Mouse (Mus musculus): ENCODE results near the gene Kri1. TPM values are rescaled to one million over a fixed set of nuclear protein-coding genes. Genes with fewer than 3 reads are reported as not detected.

Kri1 gene
- polyA plus RNA-seq, 1 experiment from 2014 or later: 13.2 TPM

- peak overlapping the region; percentile 93 for H3K4me2 ChIP-seq (ENCODE audit: low read depth, low read length)
- peaks cover 21% of the 10 kb centered on the region for H3K4me1 ChIP-seq (ENCODE audit: control insufficient read depth, insufficient read depth, low read length)
- no peaks in the 10 kb centered on the region for H3K36me3 ChIP-seq (ENCODE audit: control insufficient read depth, insufficient read depth, low read length)
- peaks cover 50% of the 10 kb centered on the region for H3K27me3 ChIP-seq (replicated peaks; ENCODE audit: control insufficient read depth, insufficient read depth, low read length)
- H3K27ac ChIP-seq (ENCODE audit: low read length): no peak overlapping the region
- peak overlapping the region; percentile 54 for H3K4me3 ChIP-seq (ENCODE audit: low read length)
- WGBS: 11% methylated on average over 42 of the region's 42 CpGs
- H3K9ac ChIP-seq (ENCODE audit: low read depth, low read length): peak overlapping the region; percentile 57
- ATAC-seq: no peak
- peaks cover 3% of the 10 kb centered on the region for H3K9me3 ChIP-seq (ENCODE audit: control insufficient read depth, low read length)
These were observed 43.8 kb downstream of the Kri1 start for GRCm38 (mm10) chr9:21243826-21244427.

GRCm38 (mm10) chr9:21241343-21241742, 46.4 kb downstream of the Kri1 start:
- Histone ChIP-seq H3K4me3 (ENCODE audit: low read length) (no peak overlapping the region), H3K4me1 (ENCODE audit: control insufficient read depth, insufficient read depth, low read length) (peaks cover 27% of the 10 kb centered on the region), H3K4me2 (ENCODE audit: low read depth, low read length) (no peak overlapping the region), H3K27me3 (replicated peaks; ENCODE audit: control insufficient read depth, insufficient read depth, low read length) (peaks cover 31% of the 10 kb centered on the region), H3K9ac (ENCODE audit: low read depth, low read length) (no peak overlapping the region), H3K27ac (ENCODE audit: low read length) (no peak overlapping the region), H3K9me3 (ENCODE audit: control insufficient read depth, low read length) (peaks cover 3% of the 10 kb centered on the region), H3K36me3 (ENCODE audit: control insufficient read depth, insufficient read depth, low read length) (0 out of 2 replicates have a peak, but pooled peaks cover 2% of the 10 kb centered on the region)
- WGBS: 11% methylated on average over 11 of the region's 11 CpGs
- no peak for ATAC-seq

- peak overlapping the region; percentile 94 for H3K27ac ChIP-seq (ENCODE audit: low read length)
- H3K36me3 ChIP-seq (ENCODE audit: control insufficient read depth, insufficient read depth, low read length): 0 out of 2 replicates have a peak, but pooled peaks cover 4% of the 10 kb centered on the region
- H3K4me2 ChIP-seq (ENCODE audit: low read depth, low read length): peak overlapping the region; percentile 81
- H3K9me3 ChIP-seq (ENCODE audit: control insufficient read depth, low read length): peaks cover 3% of the 10 kb centered on the region
- ATAC-seq: 0 out of 2 replicates have a peak, but pooled peaks have one; percentile 2
- peak overlapping the region; percentile 92 for H3K4me3 ChIP-seq (ENCODE audit: low read length)
- peak overlapping the region; percentile 100 for H3K9ac ChIP-seq (ENCODE audit: low read depth, low read length)
- H3K4me1 ChIP-seq (ENCODE audit: control insufficient read depth, insufficient read depth, low read length): peaks cover 21% of the 10 kb centered on the region
- H3K27me3 ChIP-seq (replicated peaks; ENCODE audit: control insufficient read depth, insufficient read depth, low read length): peaks cover 16% of the 10 kb centered on the region
- WGBS: 33% methylated on average over 4 of the region's 4 CpGs
These were observed 48.3 kb downstream of the Kri1 start for GRCm38 (mm10) chr9:21239465-21239848.

- Histone ChIP-seq H3K36me3 (ENCODE audit: control insufficient read depth, insufficient read depth, low read length) (0 out of 2 replicates have a peak, but pooled peaks cover 4% of the 10 kb centered on the region), H3K9ac (ENCODE audit: low read depth, low read length) (peak within 1 kb of the TSS; percentile 100), H3K27ac (ENCODE audit: low read length) (peak within 1 kb of the TSS; percentile 94), H3K4me1 (ENCODE audit: control insufficient read depth, insufficient read depth, low read length) (peaks cover 15% of the 10 kb centered on the region), H3K9me3 (ENCODE audit: control insufficient read depth, low read length) (peaks cover 3% of the 10 kb centered on the region), H3K27me3 (replicated peaks; ENCODE audit: control insufficient read depth, insufficient read depth, low read length) (peaks cover 11% of the 10 kb centered on the region), H3K4me3 (ENCODE audit: low read length) (peak within 1 kb of the TSS; percentile 92), H3K4me2 (ENCODE audit: low read depth, low read length) (peak within 1 kb of the TSS; percentile 81)
- WGBS: under 1% methylated on average over 78 of the region's 90 CpGs
- ATAC-seq: peak; percentile 88
These were observed 48.9 kb downstream of the Kri1 start, which contains the start of gene Keap1 for GRCm38 (mm10) chr9:21238733-21239464. Gene Keap1, minus strand, starts transcription at chr9:21239361.

GRCm38 (mm10) chr9:21238004-21238732, 49.6 kb downstream of the Kri1 start:
- WGBS: under 1% methylated on average over 30 of the region's 31 CpGs
- Histone ChIP-seq H3K4me1 (ENCODE audit: control insufficient read depth, insufficient read depth, low read length) (peaks cover 14% of the 10 kb centered on the region), H3K27ac (ENCODE audit: low read length) (peak overlapping the region; percentile 94), H3K27me3 (replicated peaks; ENCODE audit: control insufficient read depth, insufficient read depth, low read length) (peaks cover 5% of the 10 kb centered on the region), H3K4me3 (ENCODE audit: low read length) (peak overlapping the region; percentile 92), H3K9ac (ENCODE audit: low read depth, low read length) (peak overlapping the region; percentile 100), H3K36me3 (ENCODE audit: control insufficient read depth, insufficient read depth, low read length) (peaks cover 9% of the 10 kb centered on the region; the same call in 1 of the 2 replicates), H3K4me2 (ENCODE audit: low read depth, low read length) (peak overlapping the region; percentile 81), H3K9me3 (ENCODE audit: control insufficient read depth, low read length) (peaks cover 3% of the 10 kb centered on the region)
- ATAC-seq: peak; percentile 9

GRCm38 (mm10) chr9:21237368-21238003, 50.3 kb downstream of the Kri1 start:
- Histone ChIP-seq H3K4me2 (ENCODE audit: low read depth, low read length) (peak overlapping the region; percentile 81), H3K27ac (ENCODE audit: low read length) (peak overlapping the region; percentile 94), H3K36me3 (ENCODE audit: control insufficient read depth, insufficient read depth, low read length) (peaks cover 10% of the 10 kb centered on the region; the same call in 1 of the 2 replicates), H3K4me1 (ENCODE audit: control insufficient read depth, insufficient read depth, low read length) (peaks cover 14% of the 10 kb centered on the region), H3K27me3 (replicated peaks; ENCODE audit: control insufficient read depth, insufficient read depth, low read length) (no peaks in the 10 kb centered on the region), H3K9ac (ENCODE audit: low read depth, low read length) (peak overlapping the region; percentile 100), H3K4me3 (ENCODE audit: low read length) (peak overlapping the region; percentile 92), H3K9me3 (ENCODE audit: control insufficient read depth, low read length) (no peaks in the 10 kb centered on the region)
- 21% methylated on average over 19 of the region's 19 CpGs for WGBS
- ATAC-seq: peak; percentile 16; the same call in 1 of the 2 replicates

GRCm38 (mm10) chr9:21236991-21237367, 50.8 kb downstream of the Kri1 start:
- Histone ChIP-seq H3K4me3 (ENCODE audit: low read length) (peak overlapping the region; percentile 92), H3K27me3 (replicated peaks; ENCODE audit: control insufficient read depth, insufficient read depth, low read length) (no peaks in the 10 kb centered on the region), H3K4me2 (ENCODE audit: low read depth, low read length) (peak overlapping the region; percentile 81), H3K4me1 (ENCODE audit: control insufficient read depth, insufficient read depth, low read length) (peaks cover 14% of the 10 kb centered on the region), H3K9me3 (ENCODE audit: control insufficient read depth, low read length) (no peaks in the 10 kb centered on the region), H3K36me3 (ENCODE audit: control insufficient read depth, insufficient read depth, low read length) (peaks cover 10% of the 10 kb centered on the region; the same call in 1 of the 2 replicates), H3K27ac (ENCODE audit: low read length) (no peak overlapping the region), H3K9ac (ENCODE audit: low read depth, low read length) (peak overlapping the region; percentile 100)
- WGBS: 82% methylated on average over 25 of the region's 25 CpGs
- ATAC-seq: no peak

- H3K4me2 ChIP-seq (ENCODE audit: low read depth, low read length): no peak overlapping the region
- ATAC-seq: no peak
These were observed 52.4 kb downstream of the Kri1 start for GRCm38 (mm10) chr9:21235341-21235740.

More at GRCm38 (mm10) chr9:21235341-21235740, 52.4 kb downstream of the Kri1 start:
- no peaks in the 10 kb centered on the region for H3K27me3 ChIP-seq (replicated peaks; ENCODE audit: control insufficient read depth, insufficient read depth, low read length)
- H3K9me3 ChIP-seq (ENCODE audit: control insufficient read depth, low read length): no peaks in the 10 kb centered on the region
- peaks cover 14% of the 10 kb centered on the region for H3K4me1 ChIP-seq (ENCODE audit: control insufficient read depth, insufficient read depth, low read length)
- H3K4me3 ChIP-seq (ENCODE audit: low read length): no peak overlapping the region
- no peak overlapping the region for H3K27ac ChIP-seq (ENCODE audit: low read length)
- H3K9ac ChIP-seq (ENCODE audit: low read depth, low read length): no peak overlapping the region
- peaks cover 15% of the 10 kb centered on the region; the same call in 1 of the 2 replicates for H3K36me3 ChIP-seq (ENCODE audit: control insufficient read depth, insufficient read depth, low read length)
- 80% methylated on average over 4 of the region's 4 CpGs for WGBS
